Mouse (Mus musculus) kidney, adult 2 months (tissue): ENCODE data around the gene Unc45b. TPM values are rescaled to one million over a fixed set of nuclear protein-coding genes. Genes with fewer than 3 reads are reported as not detected.

Source experiments
- DNase-seq: peaks from one replicate; pipeline ENCODE4 v3.0.0; 2021
- H3K27ac ChIP-seq: fragments of 200-500 bp; 2 replicates; pipeline ENCODE4 v1.5.1; 2012; ENCODE audit warnings: low read depth, low read length, control low read depth, inconsistent platforms; ENCODE audit not compliant: insufficient read depth
- H3K27me3 ChIP-seq: fragments of 200-500 bp; replicated peaks from 2 replicates; pipeline ENCODE4 v1.6.1; 2012; ENCODE audit warnings: mild to moderate bottlenecking, moderate library complexity, low read length, inconsistent platforms; ENCODE audit not compliant: control insufficient read depth, insufficient read depth
- H3K36me3 ChIP-seq: fragments of 200-500 bp; 2 replicates; pipeline ENCODE4 v1.6.1; 2012; ENCODE audit warnings: mild to moderate bottlenecking, moderate library complexity, low read length, inconsistent platforms; ENCODE audit not compliant: control insufficient read depth, insufficient read depth
- H3K4me1 ChIP-seq: fragments of 200-500 bp; 2 replicates; pipeline ENCODE4 v1.6.1; 2011; ENCODE audit warnings: low read length; ENCODE audit not compliant: control insufficient read depth, insufficient read depth
- H3K4me3 ChIP-seq: fragments of 200-500 bp; 2 replicates; pipeline ENCODE4 v1.5.1; 2011; ENCODE audit warnings: mild to moderate bottlenecking, low read depth, low read length, control low read depth; ENCODE audit not compliant: insufficient read depth
- CTCF ChIP-seq: fragments of 200-500 bp; conservative IDR thresholded peaks from 2 replicates; pipeline ENCODE4 v1.5.1; 2011; ENCODE audit warnings: low read depth, mild to moderate bottlenecking, control low read depth, low read length, moderate library complexity, mixed read lengths; ENCODE audit not compliant: insufficient read depth, insufficient read length
- POLR2A ChIP-seq: fragments of 200-500 bp; IDR thresholded peaks from one replicate; pipeline ENCODE4 v1.6.1; 2011; ENCODE audit warnings: low read depth, low read length, control low read depth
- WGBS: fragments of 180-500 bp; shearing (Covaris S2); methylation state at CpG from one replicate; pipeline ENCODE4 v1.1.7; 2018; 5-methylcytosine and 5-hydroxymethylcytosine counted together
- polyA plus RNA-seq: library from polyadenylated mRNA; depleted of rRNA; stranded (reverse); fragments of >200 nt; gene quantifications from 2 replicates; pipeline ENCODE4 v1.2.3, GENCODE M21; 2012

Unc45b gene
- polyA plus RNA-seq, 1 experiment = 7.9 TPM

GRCm38 (mm10) chr11:82866850-82867564 is 43.3 kb upstream of the Unc45b start:
- no peaks in the 10 kb centered on the region for H3K27me3 ChIP-seq
- WGBS = 43% methylated on average over 7 of the region's 7 CpGs
- DNase-seq = no peak
- H3K27ac ChIP-seq = no peak overlapping the region
- peaks cover 9% of the 10 kb centered on the region; the same call in 1 of the 2 replicates for H3K4me1 ChIP-seq
- TF ChIP-seq POLR2A = no peak
- no peak for TF ChIP-seq CTCF
- no peaks in the 10 kb centered on the region for H3K36me3 ChIP-seq
- H3K4me3 ChIP-seq = no peak overlapping the region

- no peaks in the 10 kb centered on the region for H3K36me3 ChIP-seq
- no peak for DNase-seq
- no peak for TF ChIP-seq CTCF
- TF ChIP-seq POLR2A = no peak
- H3K4me3 ChIP-seq = no peak overlapping the region
- H3K4me1 ChIP-seq = peaks cover 9% of the 10 kb centered on the region; the same call in 1 of the 2 replicates
- H3K27ac ChIP-seq = no peak overlapping the region
- H3K27me3 ChIP-seq = no peaks in the 10 kb centered on the region
- 73% methylated on average over 5 of the region's 5 CpGs for WGBS
These were observed 42.4 kb upstream of the Unc45b start for GRCm38 (mm10) chr11:82867956-82868355.

GRCm38 (mm10) chr11:82869506-82870172 is 40.7 kb upstream of the Unc45b start:
- TF ChIP-seq POLR2A = no peak
- TF ChIP-seq CTCF = no peak
- DNase-seq = peak; percentile 67
- no peaks in the 10 kb centered on the region for H3K27me3 ChIP-seq
- no peaks in the 10 kb centered on the region for H3K36me3 ChIP-seq
- H3K4me3 ChIP-seq = peak overlapping the region; percentile 83
- WGBS = 31% methylated on average over 9 of the region's 9 CpGs
- H3K4me1 ChIP-seq = peaks cover 6% of the 10 kb centered on the region; the same call in 1 of the 2 replicates
- peak overlapping the region; percentile 90 for H3K27ac ChIP-seq

- no peaks in the 10 kb centered on the region for H3K27me3 ChIP-seq
- H3K27ac ChIP-seq = peak overlapping the region; percentile 90
- H3K4me3 ChIP-seq = peak overlapping the region; percentile 83
- peak; percentile 38 for TF ChIP-seq POLR2A
- TF ChIP-seq CTCF = 0 out of 2 replicates have a peak, but pooled peaks have one; percentile 4
- no peaks in the 10 kb centered on the region for H3K36me3 ChIP-seq
- under 1% methylated on average over 36 of the region's 36 CpGs for WGBS
- H3K4me1 ChIP-seq = peaks cover 6% of the 10 kb centered on the region; the same call in 1 of the 2 replicates
- peak; percentile 91 for DNase-seq
These were observed 39.9 kb upstream of the Unc45b start for GRCm38 (mm10) chr11:82870173-82871030.

- Histone ChIP-seq H3K27me3 (no peaks in the 10 kb centered on the region), H3K36me3 (no peaks in the 10 kb centered on the region), H3K27ac (peak within 1 kb of the TSS; percentile 90), H3K4me3 (peak within 1 kb of the TSS; percentile 83), H3K4me1 (peaks cover 6% of the 10 kb centered on the region; the same call in 1 of the 2 replicates)
- DNase-seq = peak; percentile 96
- under 1% methylated on average over 43 of the region's 43 CpGs for WGBS
- TF ChIP-seq CTCF = peak; percentile 77
- no peak for TF ChIP-seq POLR2A
These were observed 39.3 kb upstream of the Unc45b start, which contains the start of gene Rffl for GRCm38 (mm10) chr11:82871031-82871446. Gene Rffl (minus strand): TSS chr11:82871210.

GRCm38 (mm10) chr11:82874924-82875323 is 35.4 kb upstream of the Unc45b start:
- Histone ChIP-seq H3K27me3 (no peaks in the 10 kb centered on the region), H3K4me3 (no peak overlapping the region), H3K36me3 (peaks cover 2% of the 10 kb centered on the region), H3K4me1 (peaks cover 1% of the 10 kb centered on the region; the same call in 1 of the 2 replicates), H3K27ac (no peak overlapping the region)
- no peak for TF ChIP-seq POLR2A
- no peak for TF ChIP-seq CTCF
- 81% methylated on average over 5 of the region's 5 CpGs for WGBS
- no peak for DNase-seq

GRCm38 (mm10) chr11:82875631-82876030 is 34.7 kb upstream of the Unc45b start:
- no peak for TF ChIP-seq POLR2A
- 96% methylated on average over 5 of the region's 5 CpGs for WGBS
- no peak overlapping the region for H3K4me3 ChIP-seq
- no peaks in the 10 kb centered on the region for H3K4me1 ChIP-seq
- DNase-seq = no peak
- H3K27ac ChIP-seq = no peak overlapping the region
- no peaks in the 10 kb centered on the region for H3K27me3 ChIP-seq
- peaks cover 2% of the 10 kb centered on the region for H3K36me3 ChIP-seq
